Mouse (Mus musculus): ENCODE data around the gene Pid1.

GRCm38 (mm10) chr1:84192167-84192566, 171.8 kb downstream of the Pid1 start:
- TF ChIP-seq CTCF (IDR thresholded peaks at IDR 0.05) (no peak), EP300 (IDR thresholded peaks at IDR 0.05) (no peak)

Measured in lung, postnatal 0 days (tissue).